17 mouse cellular contexts compared by ENCODE assay signal in the genomic region with DNA sequence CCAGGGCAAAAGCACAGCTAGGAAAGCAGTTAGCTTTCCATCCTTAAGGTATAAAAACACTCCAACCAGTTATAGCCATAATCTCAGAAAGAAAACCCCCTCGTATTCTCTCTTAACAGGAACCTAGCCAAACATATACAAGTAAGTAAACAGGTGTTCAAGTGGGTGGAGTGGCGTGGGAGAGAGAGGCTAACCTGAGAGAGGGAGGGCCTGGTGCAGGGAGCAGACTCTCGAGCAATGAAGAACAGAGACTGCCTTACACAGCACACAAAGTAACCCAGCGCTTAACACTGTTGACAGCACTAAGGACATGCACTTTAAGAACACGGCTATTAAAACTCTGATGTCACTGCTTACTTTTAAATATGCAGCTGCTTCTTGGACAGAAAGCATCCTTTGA.
"Had no signal": no experiment of that assay in that cellular context is flagged by ENCODE, and none has a peak within 500 bp of the region (broad histone marks: within the 10 kb centered on the region; RNA-seq: fewer than 3 reads in every experiment).

No protein-coding gene starts in this region.

- H3K9ac ChIP-seq: liver, embryonic 13.5 days; liver, embryonic 15.5 days; liver, postnatal 0 days; lung, embryonic 14.5 days; midbrain, embryonic 13.5 days; midbrain, embryonic 15.5 days; neural tube, embryonic 12.5 days; stomach, embryonic 15.5 days had no signal

- DNase-seq: liver, embryonic 13.5 days; liver, postnatal 0 days; lung, embryonic 14.5 days; right cerebral cortex, postnatal 14 days; thymus, adult 2 months; thymus, postnatal 25 days; thymus, postnatal 4 days had no signal

- H3K4me1 ChIP-seq: midbrain, embryonic 15.5 days; stomach, embryonic 15.5 days had no signal

- H3K36me3 ChIP-seq: midbrain, embryonic 15.5 days; stomach, embryonic 15.5 days had no signal

- H3K27me3 ChIP-seq: liver, embryonic 13.5 days; liver, embryonic 15.5 days; megakaryocyte, embryonic 14.5 days; midbrain, embryonic 13.5 days; midbrain, embryonic 15.5 days; neural tube, embryonic 12.5 days; stomach, embryonic 15.5 days had no signal

- H3K27ac ChIP-seq: liver, embryonic 13.5 days; liver, embryonic 15.5 days; macrophage; midbrain, embryonic 13.5 days; midbrain, embryonic 15.5 days; neural tube, embryonic 12.5 days; stomach, embryonic 15.5 days; stomach, postnatal 0 days had no signal

- H3K4me3 ChIP-seq: liver, embryonic 13.5 days; liver, embryonic 15.5 days; megakaryocyte, embryonic 14.5 days; midbrain, embryonic 13.5 days; midbrain, embryonic 15.5 days; neural tube, embryonic 12.5 days; stomach, embryonic 15.5 days had no signal

- H3K4me2 ChIP-seq: liver, embryonic 11.5 days; liver, embryonic 13.5 days; liver, embryonic 15.5 days; lung, embryonic 14.5 days; midbrain, embryonic 11.5 days; midbrain, embryonic 13.5 days; midbrain, embryonic 15.5 days; neural tube, embryonic 12.5 days; stomach, embryonic 15.5 days had no signal

- ATAC-seq: liver, postnatal 0 days; midbrain, embryonic 13.5 days; midbrain, embryonic 15.5 days had no signal

- H3K9me3 ChIP-seq: liver, embryonic 13.5 days; liver, embryonic 15.5 days; megakaryocyte, embryonic 14.5 days; midbrain, embryonic 13.5 days; midbrain, embryonic 15.5 days; neural tube, embryonic 12.5 days; stomach, embryonic 15.5 days had no signal
